Mouse (Mus musculus) erythroblast, adult 5-6 weeks (primary cell): ENCODE results near the gene Nptn. TPM values are rescaled to one million over a fixed set of nuclear protein-coding genes. Genes with fewer than 3 reads are reported as not detected.
A peak's percentile ranks its signal among the peaks of the same experiment; 100 is the strongest.

ENCODE experiments used
- ATAC-seq: replicated peaks from 2 replicates; pipeline ENCODE4 v1.8.0; 2016; ENCODE audit warnings: moderate number of reproducible peaks, mild to moderate bottlenecking, moderate TSS enrichment, inconsistent platforms; ENCODE audit not compliant: poor library complexity, low FRiP score, severe bottlenecking
- total RNA-seq, 2 experiments: library from RNA; stranded (forward) in 1 of 2; stranded (reverse) in 1 of 2; fragments of 150-400 nt in 1 of 2; fragments of 200-764, 138-1000 nt in 1 of 2; gene quantifications; 2 replicates each; pipeline versions ENCODE4 v1.2.3 to v1.2.4; 2015 to 2017; ENCODE audit warnings: low replicate concordance in 2 of 2

Gene Nptn
- total RNA-seq (2015; ENCODE audit: low replicate concordance): 256 and 349 TPM in 2 replicates
- 122 and 135 TPM in 2 replicates for total RNA-seq (2017; ENCODE audit: low replicate concordance)

DNA sequence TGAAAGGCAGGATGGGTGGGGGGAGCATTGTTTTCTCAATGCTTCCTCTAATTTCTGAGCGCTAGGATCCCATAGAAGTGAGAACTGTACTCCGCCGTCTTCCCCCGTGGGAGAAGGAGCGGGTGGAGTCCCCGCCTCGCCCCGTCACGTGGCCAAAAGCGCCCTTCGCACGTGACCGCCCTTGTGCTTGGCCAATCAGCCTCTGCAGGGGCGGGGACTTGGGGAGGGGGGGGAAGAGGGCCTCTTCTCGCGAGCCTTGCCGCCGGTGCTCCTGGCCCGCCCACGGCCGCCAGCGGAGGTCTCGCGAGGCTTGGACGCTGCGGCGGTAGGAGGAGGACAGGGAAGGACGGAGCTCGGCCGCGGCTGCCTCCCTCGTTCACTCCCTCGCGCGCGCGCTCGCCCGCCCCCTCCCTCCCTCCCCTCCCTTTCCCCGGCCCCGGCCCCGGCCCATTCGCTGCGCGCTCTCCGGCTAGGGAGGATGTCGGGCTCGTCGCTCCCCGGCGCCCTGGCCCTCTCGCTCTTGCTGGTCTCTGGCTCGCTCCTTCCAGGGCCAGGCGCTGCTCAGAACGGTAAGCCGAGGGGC lies at the start of gene Nptn:
Nptn (plus strand) TSS at position 283 of the 583 bp plus-strand sequence.
- peak; percentile 89 for ATAC-seq

DNA sequence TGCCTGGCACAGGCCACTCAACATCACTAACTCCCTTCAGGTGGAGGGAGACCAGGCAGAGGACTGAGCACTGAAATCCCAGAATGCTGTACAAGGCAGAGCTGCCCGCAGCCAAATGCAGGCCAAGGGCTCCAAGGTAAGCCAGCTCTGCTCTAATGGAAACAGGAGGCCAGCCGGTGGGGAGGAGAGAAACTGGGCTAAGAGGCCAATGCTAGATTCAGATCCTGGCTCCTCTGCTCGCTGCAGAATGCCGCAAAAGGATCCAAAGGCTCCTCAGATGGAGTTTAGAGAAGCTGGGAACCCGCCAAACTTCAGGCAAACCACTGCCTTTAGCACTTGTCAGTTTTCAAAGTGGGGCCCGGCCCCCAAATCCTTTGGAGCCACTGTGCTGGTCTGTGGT lies 48.7 kb upstream of the Nptn start:
- ATAC-seq: no peak

- peak; percentile 75 for ATAC-seq
Measured at GRCm38 (mm10) chr9:58534766-58535165, 47.3 kb upstream of the Nptn start.

DNA sequence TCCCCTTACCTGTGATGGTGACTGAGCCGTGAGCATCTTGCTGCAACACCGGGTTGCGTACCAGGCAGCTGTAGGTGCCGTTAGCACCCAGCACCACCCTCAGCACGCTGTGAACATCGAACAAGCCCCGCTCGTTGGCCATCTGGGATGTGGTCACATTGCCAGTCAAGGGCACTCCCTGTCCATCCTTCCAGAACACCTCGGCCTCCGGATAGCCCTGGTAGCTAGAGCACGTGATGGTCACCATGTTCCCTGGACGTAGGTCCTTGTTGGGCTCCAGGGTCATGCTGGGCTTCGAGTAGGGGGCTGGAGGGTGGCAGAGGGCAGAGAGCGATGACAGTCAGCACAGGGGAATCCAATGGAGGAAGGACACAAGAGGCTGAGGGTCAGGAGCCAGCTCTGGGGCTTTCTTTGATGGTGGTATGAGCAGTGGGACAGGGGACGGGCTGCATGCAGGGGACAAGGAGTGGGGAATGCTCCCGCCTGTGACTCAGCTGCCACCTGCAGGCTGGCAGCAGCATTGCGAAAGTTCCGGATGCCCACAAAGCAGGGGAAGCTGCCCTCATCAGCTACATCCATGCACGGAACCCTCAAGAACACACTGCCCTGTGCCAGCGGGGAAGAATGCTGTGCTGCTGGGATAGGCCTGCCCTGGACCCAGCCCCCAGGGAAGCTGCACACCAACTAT lies 46.4 kb upstream of the Nptn start:
- ATAC-seq: no peak

GRCm38 (mm10) chr9:58537774-58538173 lies 44.3 kb upstream of the Nptn start:
- no peak for ATAC-seq

- ATAC-seq: peak; percentile 70
Measured at GRCm38 (mm10) chr9:58539886-58540285, 42.2 kb upstream of the Nptn start.

- no peak for ATAC-seq
Measured at GRCm38 (mm10) chr9:58541895-58542338, 40.1 kb upstream of the Nptn start.

- ATAC-seq: no peak
Measured at GRCm38 (mm10) chr9:58544879-58545324, 37.1 kb upstream of the Nptn start.

DNA sequence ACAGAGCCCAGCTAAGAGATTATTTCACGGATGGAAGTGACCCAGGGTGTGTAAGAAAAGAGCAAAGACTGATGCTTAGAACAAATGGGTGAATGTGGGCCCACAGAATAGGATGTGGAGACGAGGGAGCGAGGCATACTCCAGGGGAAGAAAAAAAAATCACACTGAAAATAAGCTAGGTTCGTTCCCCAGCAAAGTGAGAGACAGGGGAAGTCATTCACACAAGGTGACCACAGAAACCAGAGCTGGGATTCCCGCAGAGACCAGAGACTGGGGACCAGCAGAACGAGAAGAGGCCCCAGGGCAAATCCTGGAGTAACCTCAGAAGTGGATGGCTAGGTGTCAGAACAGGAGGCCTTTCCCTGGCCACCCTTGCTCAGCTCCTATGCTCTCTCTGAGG lies 36.6 kb upstream of the Nptn start:
- ATAC-seq: no peak

- ATAC-seq: no peak
Measured at GRCm38 (mm10) chr9:58546630-58547360, 35.2 kb upstream of the Nptn start.

DNA sequence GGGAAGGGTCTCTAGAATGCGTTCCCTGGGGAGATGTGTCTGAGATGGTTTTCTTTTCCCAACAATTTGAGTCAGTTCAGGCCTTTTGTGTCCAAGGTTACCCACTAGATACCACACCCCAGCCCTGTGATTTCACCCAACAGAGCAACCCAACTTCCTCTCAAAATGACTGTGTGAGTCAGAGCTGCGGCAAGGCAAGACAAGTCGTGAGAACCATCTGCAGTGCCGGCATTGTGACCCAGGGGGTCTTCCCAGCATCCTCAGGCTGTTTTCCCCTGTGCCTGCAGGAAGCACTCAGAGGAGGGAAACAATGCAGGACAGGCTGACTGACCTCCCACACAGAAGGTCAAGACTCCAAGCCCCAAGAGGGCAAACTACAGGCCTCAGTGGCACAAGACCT lies 33.1 kb upstream of the Nptn start:
- no peak for ATAC-seq

GRCm38 (mm10) chr9:58549694-58550093 lies 32.3 kb upstream of the Nptn start:
- ATAC-seq: no peak

DNA sequence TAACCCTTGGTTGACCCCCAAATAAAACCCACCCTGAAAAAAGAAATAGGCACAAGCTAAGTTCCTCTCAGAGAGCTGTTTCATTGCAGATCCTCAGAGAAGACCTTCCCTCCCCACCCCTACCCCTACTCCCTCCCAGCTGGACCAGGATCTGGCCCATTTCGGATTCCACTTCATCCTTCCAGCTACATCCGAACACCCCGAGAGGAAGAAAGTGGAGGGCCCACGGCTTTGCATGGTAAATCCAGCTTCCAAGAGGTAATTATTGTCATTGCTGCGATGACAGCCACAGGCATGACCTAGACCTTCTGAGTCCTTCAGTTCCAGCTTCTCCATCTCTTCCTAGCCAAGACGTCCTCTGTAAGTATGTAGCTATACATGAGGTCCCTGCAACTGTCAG lies 31.1 kb upstream of the Nptn start:
- no peak for ATAC-seq

DNA sequence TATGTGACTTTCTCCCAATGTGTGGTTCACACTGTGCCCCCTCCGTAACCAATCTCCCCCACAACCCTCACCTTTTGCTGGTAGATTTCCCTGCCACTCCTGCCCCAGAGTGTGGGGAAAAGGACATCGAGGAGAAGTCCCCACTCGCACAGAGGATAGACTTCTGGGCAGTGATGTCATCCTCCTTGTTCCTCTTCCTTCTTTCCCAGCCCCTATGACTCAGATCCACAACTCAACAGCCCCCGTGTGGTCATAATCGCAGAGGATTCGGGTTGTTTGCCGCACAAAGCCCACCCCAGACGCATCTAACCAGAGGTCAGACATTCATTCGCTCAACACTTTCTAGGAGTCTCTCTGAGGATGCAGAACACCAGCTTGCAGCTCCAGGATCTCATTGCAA lies 30.0 kb upstream of the Nptn start:
- no peak for ATAC-seq

DNA sequence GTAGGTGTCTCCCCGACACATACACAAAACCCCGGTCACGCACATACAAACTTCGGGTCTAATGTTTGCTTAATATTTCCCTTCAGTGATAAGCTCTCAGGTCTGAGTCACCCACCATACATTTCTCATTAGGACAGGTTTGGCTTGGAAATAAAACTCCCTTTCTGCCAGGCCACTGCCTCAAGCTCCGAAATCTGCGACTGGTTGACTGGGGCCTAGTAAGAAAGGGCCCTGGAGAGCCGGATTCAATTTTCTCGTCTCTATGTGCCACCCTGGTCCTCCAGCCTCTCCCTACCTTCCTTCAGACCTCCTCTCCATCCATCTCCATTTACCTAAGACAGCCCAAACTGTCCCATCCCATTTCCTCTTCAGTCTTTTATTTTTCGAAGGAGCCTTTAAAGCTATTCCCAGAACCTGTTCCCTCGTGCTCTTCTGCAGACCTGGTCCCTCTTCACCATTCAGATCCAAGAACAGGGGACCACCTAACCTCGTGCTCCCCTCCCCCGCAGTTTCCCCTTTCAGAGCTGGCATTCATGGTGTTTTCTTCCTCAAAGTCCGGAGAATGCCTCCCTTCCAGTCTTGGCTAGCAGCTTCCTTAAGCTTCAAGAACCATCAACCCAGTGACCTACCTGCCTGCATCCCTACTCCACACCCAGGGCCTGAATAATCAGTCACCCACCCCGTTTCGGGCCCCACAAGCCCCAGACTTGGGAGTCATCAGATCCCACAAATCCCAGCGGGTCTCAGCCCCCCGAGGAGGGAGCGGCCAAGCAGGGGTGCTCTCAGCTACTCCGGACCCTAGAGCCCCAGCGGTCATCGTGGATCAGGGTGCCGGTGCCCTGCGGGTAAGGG lies 27.8 kb upstream of the Nptn start:
- ATAC-seq: no peak

- no peak for ATAC-seq
Measured at GRCm38 (mm10) chr9:58554908-58555684, 26.9 kb upstream of the Nptn start, which contains the start of gene Cd276. Cd276 (minus strand) TSS chr9:58555437.

- ATAC-seq: no peak
Measured at GRCm38 (mm10) chr9:58555685-58556414, 26.2 kb upstream of the Nptn start.

- ATAC-seq: no peak
Measured at GRCm38 (mm10) chr9:58556627-58557026, 25.4 kb upstream of the Nptn start.
